Mouse (Mus musculus) liver, embryonic 14.5 days (tissue): ENCODE measurements around the gene Alg9. TPM values are rescaled to one million over a fixed set of nuclear protein-coding genes. Genes with fewer than 3 reads are reported as not detected.

ENCODE experiments used
- ATAC-seq: fragments of 200-750 bp; cut with Nextera tagmentation; 2 replicates; pipeline ENCODE4 v1.8.0; 2017; ENCODE audit warnings: moderate number of reproducible peaks, mild to moderate bottlenecking, moderate library complexity; ENCODE audit not compliant: insufficient read depth
- DNase-seq, 3 experiments: peaks; one replicate each; pipeline ENCODE4 v3.0.0-alpha.2; 2012 to 2013; ENCODE audit warnings: low read depth in 3 of 3, low spot score in 3 of 3
- H3K27ac ChIP-seq: fragments of 300-500 bp; sonication (generic); 2 replicates; pipeline ENCODE4 v1.5.1; 2014; ENCODE audit warnings: moderate library complexity, mild to moderate bottlenecking, control low read depth, inconsistent platforms
- H3K27me3 ChIP-seq: fragments of 300-500 bp; sonication (generic); 2 replicates; pipeline ENCODE4 v1.6.1; 2014; ENCODE audit warnings: mild to moderate bottlenecking, low read length, moderate library complexity; ENCODE audit not compliant: control insufficient read depth, insufficient read depth
- H3K36me3 ChIP-seq: fragments of 300-500 bp; sonication (generic); replicated peaks from 2 replicates; pipeline ENCODE4 v1.6.1; 2014; ENCODE audit warnings: low read depth; ENCODE audit not compliant: control insufficient read depth, insufficient read depth
- H3K4me1 ChIP-seq, 2 experiments: fragments of 200-500 bp in 1 of 2; fragments of 300-500 bp in 1 of 2; sonication (generic) in 1 of 2; replicated peaks; 2 replicates each; pipeline ENCODE4 v1.6.1; 2012 to 2014; ENCODE audit warnings: antibody characterized with exemption in 1 of 2, inconsistent platforms in 1 of 2, low read length in 1 of 2; ENCODE audit not compliant: control insufficient read depth in 2 of 2, insufficient read depth in 2 of 2
- H3K4me2 ChIP-seq: fragments of 300-500 bp; sonication (generic); 2 replicates; pipeline ENCODE4 v1.6.1; 2014; ENCODE audit warnings: low read depth, mild to moderate bottlenecking, control low read depth, moderate library complexity
- H3K4me3 ChIP-seq, 2 experiments: fragments of 200-500 bp in 1 of 2; fragments of 300-500 bp in 1 of 2; sonication (generic) in 1 of 2; 2 replicates each; pipeline ENCODE4 v1.5.1; 2012 to 2014; ENCODE audit warnings: low read depth in 2 of 2, low read length in 2 of 2, mild to moderate bottlenecking in 2 of 2, control low read depth in 1 of 2, inconsistent platforms in 1 of 2, moderate library complexity in 1 of 2; ENCODE audit not compliant: insufficient read depth in 1 of 2
- H3K9ac ChIP-seq: fragments of 300-500 bp; sonication (generic); replicated peaks from 2 replicates; pipeline ENCODE4 v1.6.1; 2014; ENCODE audit warnings: mild to moderate bottlenecking, control low read depth, moderate library complexity
- H3K9me3 ChIP-seq: fragments of 300-500 bp; sonication (generic); 2 replicates; pipeline ENCODE4 v1.6.1; 2016; ENCODE audit warnings: low read length, mixed read lengths; ENCODE audit not compliant: control insufficient read depth
- CTCF ChIP-seq: IDR thresholded peaks from 2 replicates; pipeline ENCODE4 v1.5.1; 2016; ENCODE audit warnings: antibody characterized with exemption, low read depth, control low read depth
- EP300 ChIP-seq: IDR thresholded peaks from 2 replicates; pipeline ENCODE4 v1.6.1; 2016; ENCODE audit warnings: antibody characterized with exemption, low read depth
- WGBS: fragments of 180-500 bp; shearing (Covaris S2); extraction: QIAGEN DNeasy Blood & Tissue Kit; methylation state at CpG from one replicate; pipeline ENCODE4 v1.1.7; 2014; ENCODE audit not compliant: insufficient replicate concordance; 5-methylcytosine and 5-hydroxymethylcytosine counted together
- polyA plus RNA-seq, 2 experiments: library from polyadenylated mRNA; depleted of rRNA in 1 of 2; stranded (reverse) in 1 of 2; unstranded in 1 of 2; fragments of >200 nt; fragmentation: Nextera tagmentation in 1 of 2; extraction: Ambion mirVana in 1 of 2; gene quantifications; 2 replicates each; pipeline versions ENCODE4 v1.2.1 to v1.2.3; 2012 to 2014

Alg9 gene
- polyA plus RNA-seq, 2 experiments: 10.1 to 12.7 TPM

- H3K27ac ChIP-seq: peak within 1 kb of the TSS; percentile 74
- peak; percentile 98 for DNase-seq
- H3K4me2 ChIP-seq: peak within 1 kb of the TSS; percentile 92
- peak; percentile 98 for ATAC-seq
- H3K9ac ChIP-seq: peak within 1 kb of the TSS; percentile 78
- TF ChIP-seq EP300: peak; percentile 36; the same call in 1 of the 2 replicates
- TF ChIP-seq CTCF: peak; percentile 89
- H3K9me3 ChIP-seq: no peaks in the 10 kb centered on the region
- WGBS: 3% methylated on average over 59 of the region's 59 CpGs
- peaks cover 15 to 17% of the 10 kb centered on the region in 2 experiments for H3K4me1 ChIP-seq
- peak within 1 kb of the TSS; percentile 63 to 88 for H3K4me3 ChIP-seq
- H3K27me3 ChIP-seq: no peaks in the 10 kb centered on the region
- H3K36me3 ChIP-seq: peaks cover 6% of the 10 kb centered on the region
These were observed 6.5 kb upstream of the Alg9 start, which contains the start of gene Fdxacb1 for GRCm38 (mm10) chr9:50768107-50769002. Gene Fdxacb1 (plus strand): TSS chr9:50768236.

- no peak overlapping the region for H3K4me3 ChIP-seq
- no peak for DNase-seq
- peaks cover 20 to 25% of the 10 kb centered on the region in 2 experiments for H3K4me1 ChIP-seq
- ATAC-seq: no peak
- no peaks in the 10 kb centered on the region for H3K9me3 ChIP-seq
- 64% methylated on average over 2 of the region's 2 CpGs for WGBS
- H3K4me2 ChIP-seq: no peak overlapping the region
- H3K9ac ChIP-seq: no peak overlapping the region
- H3K36me3 ChIP-seq: peaks cover 6% of the 10 kb centered on the region
- H3K27me3 ChIP-seq: no peaks in the 10 kb centered on the region
- TF ChIP-seq CTCF (no peak), EP300 (no peak)
- no peak overlapping the region for H3K27ac ChIP-seq
These were observed 4.8 kb upstream of the Alg9 start for GRCm38 (mm10) chr9:50770011-50770410.

- H3K36me3 ChIP-seq: peaks cover 6% of the 10 kb centered on the region
- H3K4me2 ChIP-seq: peak overlapping the region; percentile 92
- H3K27me3 ChIP-seq: no peaks in the 10 kb centered on the region
- peak in 1 of 3 experiments; percentile 10 for DNase-seq
- peak overlapping the region; percentile 26 for H3K27ac ChIP-seq
- ATAC-seq: no peak
- TF ChIP-seq EP300 (no peak), CTCF (no peak)
- no peak overlapping the region for H3K4me3 ChIP-seq
- no peaks in the 10 kb centered on the region for H3K9me3 ChIP-seq
- H3K9ac ChIP-seq: peak overlapping the region; percentile 84
- peaks cover 11 to 26% of the 10 kb centered on the region in 2 experiments for H3K4me1 ChIP-seq
- 39% methylated on average over 4 of the region's 4 CpGs for WGBS
These were observed 775 bp upstream of the Alg9 start for GRCm38 (mm10) chr9:50774026-50774462.

- WGBS: under 1% methylated on average over 29 of the region's 30 CpGs
- H3K36me3 ChIP-seq: peaks cover 13% of the 10 kb centered on the region
- peak overlapping the region; percentile 26 for H3K27ac ChIP-seq
These were observed 875 bp downstream of the Alg9 start for GRCm38 (mm10) chr9:50775662-50776126.

More at GRCm38 (mm10) chr9:50775662-50776126, 875 bp downstream of the Alg9 start:
- peak; percentile 8; the same call in 1 of the 2 replicates for TF ChIP-seq CTCF
- TF ChIP-seq EP300: no peak
- Histone ChIP-seq H3K27me3 (no peaks in the 10 kb centered on the region), H3K9ac (peak overlapping the region; percentile 84), H3K4me2 (peak overlapping the region; percentile 92), H3K4me3 (peak overlapping the region; percentile 69 to 90), H3K4me1 (peaks cover 5 to 22% of the 10 kb centered on the region in 2 experiments; a peak in 3 of 4 replicates), H3K9me3 (no peaks in the 10 kb centered on the region)
- DNase-seq (peak in 1 of 3 experiments; percentile 17), ATAC-seq (peak; percentile 40)
